Mouse (Mus musculus) embryonic stem cell, embryonic (primary cell): Measurements from ENCODE around the gene Cnksr1.

Experiments used
- CTCF ChIA-PET, 4 experiments: fragments of 300-600 bp in 2 of 4; fragments of 350-600 bp in 2 of 4; sonication (Branson Sonifier 250); formaldehyde crosslinking; loops; one replicate each; lab custom pipeline; 2022; ENCODE audit warnings: inconsistent platforms in 2 of 4; lab: Charles Lee
- POLR2A ChIA-PET, 4 experiments: fragments of 300-600 bp in 2 of 4; fragments of 350-600 bp in 2 of 4; sonication (Branson Sonifier 250); formaldehyde crosslinking; loops; one replicate each; lab custom pipeline; 2022; ENCODE audit warnings: antibody characterized with exemption in 4 of 4, inconsistent platforms in 1 of 4; lab: Charles Lee

The Cnksr1 gene

GRCm38 (mm10) chr4:134257198-134258009 is 19.2 kb upstream of the Cnksr1 start:
- ChIA-PET POLR2A (interaction anchor here in 3 of 4 experiments (0.5 to 6.3 kb wide), 17 partner anchors 10 to 1966 kb away, joined by 3 to 43 read pairs (median 4); partner anchors contain the start of genes Cep85 (in 2 of the 3) and Pdik1l (in 1 of the 3)), CTCF (interaction anchor here in 2 of 4 experiments (0.5 to 1.4 kb wide), 6 partner anchors 11 to 1220 kb away, joined by 3 to 5 read pairs (median 3); no protein-coding TSS in a partner anchor)

- ChIA-PET CTCF (interaction anchor here in 2 of 4 experiments (0.6 to 1.4 kb wide), 6 partner anchors 10 to 1373 kb away, joined by 3 to 5 read pairs (median 3); no protein-coding TSS in a partner anchor), POLR2A (interaction anchor here in 3 of 4 experiments (0.5 to 6.3 kb wide), 17 partner anchors 7 to 1277 kb away, joined by 3 to 43 read pairs (median 4); partner anchors contain the start of genes Cep85 (in 2 of the 3) and Pdik1l (in 1 of the 3))
Observed at GRCm38 (mm10) chr4:134256407-134257197, 18.4 kb upstream of the Cnksr1 start.

GRCm38 (mm10) chr4:134255854-134256253 is 17.7 kb upstream of the Cnksr1 start:
- ChIA-PET POLR2A (interaction anchor here in 2 of 4 experiments (0.6 to 6.3 kb wide), 9 partner anchors 8 to 903 kb away, joined by 3 to 43 read pairs (median 4); partner anchors contain the start of gene Cep85 (in 1 of the 2)), CTCF (interaction anchor here in 2 of 4 experiments (0.8 to 1.1 kb wide), 3 partner anchors 9 to 11 kb away, joined by 3 read pairs; partner anchors contain the start of gene Gm30191 (in 1 of the 2))

- ChIA-PET CTCF (interaction anchor here (0.6 to 2.5 kb wide), 9 partner anchors 8 to 68 kb away, joined by 3 to 8 read pairs (median 3); partner anchors contain the start of genes Cep85 (in 1 of the 4) and Gm30191 (in 1 of the 4)), POLR2A (interaction anchor here in 3 of 4 experiments (0.6 to 6.3 kb wide), 16 partner anchors 8 to 669 kb away, joined by 3 to 43 read pairs (median 3); partner anchors contain the start of genes Cep85 (in 1 of the 3) and Rsrp1 (in 1 of the 3))
Observed at GRCm38 (mm10) chr4:134254835-134255234, 16.6 kb upstream of the Cnksr1 start.

- ChIA-PET CTCF (interaction anchor here (0.5 to 2.8 kb wide), 12 partner anchors 9 to 98 kb away, joined by 3 to 18 read pairs (median 5); no protein-coding TSS in a partner anchor), POLR2A (interaction anchor here in 3 of 4 experiments (0.5 to 6.3 kb wide), 25 partner anchors 9 to 346 kb away, joined by 3 to 43 read pairs (median 3); partner anchors contain the start of genes Cep85 (in 2 of the 3) and Stmn1 (in 1 of the 3))
Observed at GRCm38 (mm10) chr4:134253722-134254324, 15.6 kb upstream of the Cnksr1 start, which contains the start of gene Grrp1. TSS of gene Grrp1 (minus strand) at chr4:134254106.

- CTCF ChIA-PET: interaction anchor here (0.5 to 2.8 kb wide), 14 partner anchors 10 to 143 kb away, joined by 3 to 18 read pairs (median 4); partner anchors contain the start of gene Pafah2 (in 1 of the 4)
Observed at GRCm38 (mm10) chr4:134252911-134253721, 14.9 kb upstream of the Cnksr1 start.

GRCm38 (mm10) chr4:134252131-134252910 is 14.1 kb upstream of the Cnksr1 start:
- ChIA-PET CTCF (interaction anchor here (0.6 to 2.8 kb wide), 13 partner anchors 10 to 414 kb away, joined by 3 to 18 read pairs (median 3); partner anchors contain the start of genes Cep85 (in 1 of the 4) and Pafah2 (in 1 of the 4)), POLR2A (interaction anchor here in 3 of 4 experiments (0.6 to 6.3 kb wide), 10 partner anchors 11 to 1031 kb away, joined by 3 to 43 read pairs (median 4); partner anchors contain the start of genes Cep85 (in 1 of the 3), Stmn1 (in 1 of the 3) and Trim63 (in 1 of the 3))

More at GRCm38 (mm10) chr4:134252911-134253721, 14.9 kb upstream of the Cnksr1 start:
- POLR2A ChIA-PET: interaction anchor here in 3 of 4 experiments (0.5 to 6.3 kb wide), 18 partner anchors 10 to 341 kb away, joined by 3 to 43 read pairs (median 3); partner anchors contain the start of genes Cep85 (in 2 of the 3), Stmn1 (in 1 of the 3) and Trim63 (in 1 of the 3)

GRCm38 (mm10) chr4:134251241-134252130 is 13.3 kb upstream of the Cnksr1 start:
- ChIA-PET POLR2A (interaction anchor here (0.6 to 6.3 kb wide), 20 partner anchors 12 to 1610 kb away, joined by 3 to 43 read pairs (median 4); partner anchors contain the start of genes Cep85 (in 1 of the 4), Cnksr1 (in 1 of the 4), Pdik1l (in 1 of the 4) and Trim63 (in 1 of the 4)), CTCF (interaction anchor here (0.6 to 3.8 kb wide), 16 partner anchors 11 to 413 kb away, joined by 3 to 18 read pairs (median 4); partner anchors contain the start of genes Pafah2 (in 2 of the 4), Cep85 (in 1 of the 4) and Pdik1l (in 1 of the 4))

- POLR2A ChIA-PET: interaction anchor here (0.6 to 2.4 kb wide), 23 partner anchors 9 to 1611 kb away, joined by 3 to 14 read pairs (median 4); partner anchors contain the start of genes Cep85 (in 2 of the 4), Cnksr1 (in 1 of the 4), Pafah2 (in 1 of the 4) and Pdik1l (in 1 of the 4)
- CTCF ChIA-PET: interaction anchor here (0.5 to 3.8 kb wide), 18 partner anchors 12 to 451 kb away, joined by 3 to 18 read pairs (median 6); partner anchors contain the start of genes Cep85 (in 2 of the 4), Pafah2 (in 1 of the 4), Pdik1l (in 1 of the 4) and Slc30a2 (in 1 of the 4)
Observed at GRCm38 (mm10) chr4:134250930-134251240, 12.7 kb upstream of the Cnksr1 start.

- ChIA-PET POLR2A (interaction anchor here in 3 of 4 experiments (0.7 to 2.4 kb wide), 27 partner anchors 9 to 195 kb away, joined by 3 to 14 read pairs (median 3); partner anchors contain the start of genes Cep85 (in 2 of the 3), Cnksr1 (in 1 of the 3), Pafah2 (in 1 of the 3) and Pdik1l (in 1 of the 3)), CTCF (interaction anchor here (0.5 to 3.8 kb wide), 40 partner anchors 10 to 763 kb away, joined by 3 to 18 read pairs (median 4); partner anchors contain the start of genes Cep85 (in 2 of the 4), Pafah2 (in 1 of the 4), Pdik1l (in 1 of the 4) and Slc30a2 (in 1 of the 4))
Observed at GRCm38 (mm10) chr4:134250116-134250929, 12.1 kb upstream of the Cnksr1 start.

GRCm38 (mm10) chr4:134249651-134250050 is 11.5 kb upstream of the Cnksr1 start:
- ChIA-PET POLR2A (interaction anchor here in 2 of 4 experiments (0.6 to 2.4 kb wide), 17 partner anchors 8 to 196 kb away, joined by 3 to 14 read pairs (median 4); partner anchors contain the start of genes Cep85 (in 1 of the 2), Cnksr1 (in 1 of the 2) and Pdik1l (in 1 of the 2)), CTCF (interaction anchor here (0.5 to 3.8 kb wide), 40 partner anchors 10 to 764 kb away, joined by 3 to 18 read pairs (median 4); partner anchors contain the start of genes Cep85 (in 2 of the 4), Pafah2 (in 1 of the 4), Pdik1l (in 1 of the 4) and Slc30a2 (in 1 of the 4))

- ChIA-PET POLR2A (interaction anchor here in 3 of 4 experiments (0.6 to 2.9 kb wide), 5 partner anchors 21 to 81 kb away, joined by 3 to 6 read pairs (median 4); partner anchors contain the start of gene Cep85 (in 2 of the 3)), CTCF (interaction anchor here in 2 of 4 experiments (0.7 to 1.5 kb wide), 5 partner anchors 9 to 146 kb away, joined by 3 to 4 read pairs (median 4); partner anchors contain the start of gene Cep85 (in 1 of the 2))
Observed at GRCm38 (mm10) chr4:134246719-134247258, 8.6 kb upstream of the Cnksr1 start, which contains the start of gene Gm30191. TSS of gene Gm30191 (plus strand) at chr4:134246935.
